Mouse (Mus musculus): ENCODE results near the gene Psma6.

Gene Psma6

GRCm38 (mm10) chr12:55463087-55463486 lies 79.1 kb downstream of the Psma6 start:
- in situ Hi-C loops (cut with MboI; ENCODE audit: low sequenced_read_pairs): no loop called here

GRCm38 (mm10) chr12:55463992-55464845 lies 80.2 kb downstream of the Psma6 start:
- in situ Hi-C loops (cut with MboI; ENCODE audit: low sequenced_read_pairs): no loop called here

- in situ Hi-C loops (cut with MboI; ENCODE audit: low sequenced_read_pairs): no loop called here
These were observed 80.9 kb downstream of the Psma6 start for GRCm38 (mm10) chr12:55464846-55465361.

DNA sequence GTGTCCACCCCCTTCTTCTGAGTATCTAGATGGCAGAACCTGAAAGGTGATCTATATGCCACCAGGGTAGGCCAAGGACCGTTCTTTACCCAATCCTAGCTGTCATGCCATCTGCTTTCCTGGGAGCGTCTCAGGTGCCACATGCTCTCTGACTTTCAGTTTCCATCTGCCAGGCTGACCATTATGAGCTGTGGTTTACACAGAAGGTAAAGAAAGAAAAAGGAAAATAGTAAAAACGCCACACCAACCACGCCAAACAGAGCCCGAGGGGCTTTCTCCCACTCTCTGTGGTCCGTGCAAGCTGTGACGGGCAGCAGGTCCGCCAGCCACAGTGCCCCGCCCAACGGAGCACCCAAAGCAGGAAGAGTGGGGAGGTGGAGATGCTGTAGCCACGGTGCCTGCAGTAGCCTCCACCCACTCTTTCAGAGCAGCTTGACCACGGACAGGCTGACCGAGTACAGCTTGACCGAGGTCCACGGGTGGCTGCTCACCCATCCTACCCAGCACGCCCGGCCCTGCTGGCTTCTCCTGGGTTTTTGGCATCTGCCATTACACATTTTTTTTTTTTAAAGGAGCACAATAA lies 81.5 kb downstream of the Psma6 start:
- in situ Hi-C loops (cut with MboI; ENCODE audit: low sequenced_read_pairs): no loop called here

DNA sequence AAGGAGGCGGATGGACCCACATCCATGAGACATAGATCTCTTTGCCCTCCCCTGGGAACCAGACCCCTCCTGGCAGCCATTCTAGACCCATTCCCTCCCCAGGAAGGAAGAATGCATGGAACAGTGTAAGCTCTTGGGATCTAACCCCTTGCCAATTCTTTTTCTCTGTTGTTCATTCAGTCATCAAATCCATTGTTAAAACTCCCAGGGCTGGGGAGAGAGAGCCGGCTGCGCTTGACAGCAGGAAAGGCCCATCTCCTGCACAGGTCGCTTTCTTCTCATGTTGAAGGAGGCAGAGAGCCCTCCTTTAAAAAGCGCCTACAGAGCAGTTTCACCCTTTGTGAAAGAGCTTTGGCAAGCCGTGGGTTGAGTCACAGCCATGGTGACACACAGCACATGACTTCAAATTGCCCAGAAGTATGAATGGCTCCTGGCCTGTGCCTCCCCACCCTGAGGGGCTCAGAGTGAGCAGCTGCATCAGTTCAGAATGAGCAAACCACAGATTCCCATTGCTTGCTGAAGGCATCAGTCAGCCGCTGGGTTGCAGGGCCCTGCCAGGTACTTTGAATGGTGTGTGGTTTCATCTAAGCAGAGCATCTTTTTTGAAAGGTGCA lies 82.2 kb downstream of the Psma6 start:
- in situ Hi-C loops (cut with MboI; ENCODE audit: low sequenced_read_pairs): no loop called here

DNA sequence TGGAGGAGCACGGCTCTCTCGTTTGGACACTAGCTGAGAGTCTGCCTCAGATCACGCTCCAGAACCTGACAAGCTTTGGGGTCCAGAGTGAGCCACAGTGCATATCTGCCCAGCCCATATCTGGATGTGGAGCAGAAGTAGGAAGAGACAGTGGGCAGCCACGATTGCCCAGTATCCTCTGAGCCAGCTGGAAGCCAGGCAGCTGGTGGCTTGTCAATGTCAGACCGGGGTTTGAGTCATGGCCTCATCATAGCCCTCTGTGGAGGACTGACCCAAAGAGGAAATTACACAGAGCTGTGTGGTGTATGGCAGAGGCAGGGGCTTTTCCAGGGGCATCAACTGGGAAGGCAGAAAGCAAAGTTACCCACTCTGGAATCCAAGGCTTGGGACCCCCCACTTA lies 82.8 kb downstream of the Psma6 start:
- in situ Hi-C loops (cut with MboI; ENCODE audit: low sequenced_read_pairs): no loop called here

- in situ Hi-C loops (cut with MboI; ENCODE audit: low sequenced_read_pairs): no loop called here
These were observed 83.5 kb downstream of the Psma6 start for GRCm38 (mm10) chr12:55467331-55468180.
